Mouse (Mus musculus) adipocyte (in vitro differentiated cells): ENCODE measurements around the gene Fsip1.

Experiments used
- DNase-seq: peaks from one replicate; pipeline ENCODE4 v3.0.0-alpha.2; 2016; ENCODE audit warnings: low spot score

Fsip1 gene

GRCm38 (mm10) chr2:118256621-118257053, at the start of gene Fsip1:
Fsip1 (minus strand) TSS chr2:118256966.
- DNase-seq: no peak

GRCm38 (mm10) chr2:118306522-118306895, 49.7 kb upstream of the Fsip1 start:
- DNase-seq: peak; percentile 58

GRCm38 (mm10) chr2:118305827-118306521, 49.2 kb upstream of the Fsip1 start:
- DNase-seq: no peak

- no peak for DNase-seq
Measured at GRCm38 (mm10) chr2:118303456-118303855, 46.7 kb upstream of the Fsip1 start.

GRCm38 (mm10) chr2:118301656-118302055, 44.9 kb upstream of the Fsip1 start:
- DNase-seq: no peak

- DNase-seq: no peak
Measured at GRCm38 (mm10) chr2:118301041-118301545, 44.3 kb upstream of the Fsip1 start.

- no peak for DNase-seq
Measured at GRCm38 (mm10) chr2:118299981-118300380, 43.2 kb upstream of the Fsip1 start.

GRCm38 (mm10) chr2:118298601-118299000, 41.8 kb upstream of the Fsip1 start:
- no peak for DNase-seq

- no peak for DNase-seq
Measured at GRCm38 (mm10) chr2:118297966-118298365, 41.2 kb upstream of the Fsip1 start.

- peak; percentile 62 for DNase-seq
Measured at GRCm38 (mm10) chr2:118295505-118295904, 38.7 kb upstream of the Fsip1 start.

- no peak for DNase-seq
Measured at GRCm38 (mm10) chr2:118293583-118293982, 36.8 kb upstream of the Fsip1 start.

GRCm38 (mm10) chr2:118289066-118289460, 32.3 kb upstream of the Fsip1 start:
- DNase-seq: peak; percentile 20

- no peak for DNase-seq
Measured at GRCm38 (mm10) chr2:118288326-118289065, 31.7 kb upstream of the Fsip1 start.

GRCm38 (mm10) chr2:118287678-118288077, 30.9 kb upstream of the Fsip1 start:
- no peak for DNase-seq

GRCm38 (mm10) chr2:118282467-118282866, 25.7 kb upstream of the Fsip1 start:
- no peak for DNase-seq

GRCm38 (mm10) chr2:118278249-118278648, 21.5 kb upstream of the Fsip1 start:
- no peak for DNase-seq

GRCm38 (mm10) chr2:118271606-118272005, 14.8 kb upstream of the Fsip1 start:
- no peak for DNase-seq

- DNase-seq: no peak
Measured at GRCm38 (mm10) chr2:118270213-118270612, 13.4 kb upstream of the Fsip1 start.

- DNase-seq: no peak
Measured at GRCm38 (mm10) chr2:118263914-118264201, 7.1 kb upstream of the Fsip1 start.

GRCm38 (mm10) chr2:118263151-118263913, 6.6 kb upstream of the Fsip1 start:
- DNase-seq: peak; percentile 74

GRCm38 (mm10) chr2:118262673-118263072, 5.9 kb upstream of the Fsip1 start:
- DNase-seq: no peak

GRCm38 (mm10) chr2:118259746-118260145, 3.0 kb upstream of the Fsip1 start:
- DNase-seq: no peak

- DNase-seq: no peak
Measured at GRCm38 (mm10) chr2:118257094-118257493, 328 bp upstream of the Fsip1 start.
